Comparison of ENCODE assay signal across 23 mouse cellular contexts in genomic region chr19:6892512-6892911, GRCm38 (mm10). TPM values are rescaled to one million over a fixed set of nuclear protein-coding genes. Genes with fewer than 3 reads are reported as not detected.
DNase-seq lines count a peak whose midpoint lies in the region.
"Had no signal": no experiment of that assay in that cellular context is flagged by ENCODE, and none has a peak within 500 bp of the region (broad histone marks: within the 10 kb centered on the region; RNA-seq: fewer than 3 reads in every experiment).

No protein-coding gene starts in this region.

- peak; percentile 51 for DNase-seq in heart, embryonic 10.5 days (ENCODE audit: low spot score)
- no peak for DNase-seq in heart, postnatal 36 days
- peak; percentile 75 for DNase-seq in urinary bladder, postnatal 14 days (ENCODE audit: low spot score)
- DNase-seq in urinary bladder, postnatal 4 days (ENCODE audit: low spot score in 2 of 2) = no peak
- DNase-seq in kidney, postnatal 14 days = peak; percentile 29
- no peak for DNase-seq in retina, embryonic 14.5 days (ENCODE audit: low spot score)
- no peak for DNase-seq in testis, postnatal 14 days (ENCODE audit: low spot score)
- DNase-seq: adrenal gland, postnatal 36 days; cerebellum, adult 9-10 months; forebrain, postnatal 0 days; gastrocnemius, postnatal 36 days; heart, adult 2 months; heart, postnatal 4 days; lung, postnatal 4 days; midbrain, embryonic 14.5 days; right cerebral cortex, postnatal 25 days; thymus, adult 2 months had no signal

- H3K27ac ChIP-seq in heart, embryonic 10.5 days = no peak overlapping the region
- H3K27ac ChIP-seq: heart, adult 2 months; heart, embryonic 15.5 days; hindbrain, embryonic 15.5 days had no signal

- H3K9me3 ChIP-seq in heart, embryonic 10.5 days = 0 out of 2 replicates have a peak, but pooled peaks cover 8% of the 10 kb centered on the region
- H3K9me3 ChIP-seq: heart, embryonic 15.5 days; hindbrain, embryonic 15.5 days had no signal

- H3K36me3 ChIP-seq in heart, embryonic 10.5 days = no peaks in the 10 kb centered on the region
- H3K36me3 ChIP-seq: heart, embryonic 15.5 days; hindbrain, embryonic 15.5 days had no signal

- no peaks in the 10 kb centered on the region for H3K4me1 ChIP-seq in heart, embryonic 10.5 days
- H3K4me1 ChIP-seq: heart, embryonic 15.5 days; hindbrain, embryonic 15.5 days had no signal

- H3K27me3 ChIP-seq in heart, embryonic 10.5 days (ENCODE audit: insufficient read depth, poor library complexity, severe bottlenecking) = no peaks in the 10 kb centered on the region
- H3K27me3 ChIP-seq: heart, embryonic 15.5 days; hindbrain, embryonic 15.5 days had no signal

- intact Hi-C loops in heart, postnatal 36 days (cut with DNase I) = no loop called here

- no peak overlapping the region for H3K4me3 ChIP-seq in heart, embryonic 10.5 days
- H3K4me3 ChIP-seq: heart, adult 2 months; heart, embryonic 15.5 days; hindbrain, embryonic 15.5 days had no signal

- WGBS in heart, embryonic 10.5 days = 54% methylated on average over 4 of the region's 4 CpGs

RNA-seq across cellular contexts. Expression of gene Trmt112, which starts 17.0 kb away (rescaled TPM):
- 89.9 and 116 TPM in 2 replicates for polyA plus RNA-seq in heart, embryonic 10.5 days (2016; fragmentation: Nextera tagmentation; extraction: Ambion mirVana)
- 10 to 100 TPM; 27.8 to 30.3 TPM for total RNA-seq in heart, postnatal 36 days (2021)

RNA-seq across cellular contexts. Expression of gene Prdx5, which starts 17.4 kb away (rescaled TPM):
- polyA plus RNA-seq in heart, embryonic 10.5 days (2016; fragmentation: Nextera tagmentation; extraction: Ambion mirVana) = 166 and 169 TPM in 2 replicates
- total RNA-seq in heart, postnatal 36 days (2021) = 100 to 1,000 TPM; 693 to 776 TPM

RNA-seq across cellular contexts. Expression of gene Esrra, which starts 29.1 kb away (rescaled TPM):
- 23.1 and 29.4 TPM in 2 replicates for polyA plus RNA-seq in heart, embryonic 10.5 days (2016; fragmentation: Nextera tagmentation; extraction: Ambion mirVana)
- 100 to 1,000 TPM; 146 to 154 TPM for total RNA-seq in heart, postnatal 36 days (2021)

RNA-seq across cellular contexts. Expression of gene Catsperz, which starts 32.7 kb away (rescaled TPM):
- 2.3 and 2.4 TPM in 2 replicates for polyA plus RNA-seq in heart, embryonic 10.5 days (2016; fragmentation: Nextera tagmentation; extraction: Ambion mirVana)
- not detected for total RNA-seq in heart, postnatal 36 days (2021)
- total RNA-seq: adrenal gland, postnatal 36 days; gastrocnemius, postnatal 36 days; heart, adult 2 months; heart, postnatal 4 days; liver, adult 2 months; megakaryocyte-erythroid progenitor cell, adult 5-6 weeks had no signal
- polyA plus RNA-seq: CD4-positive, CD25-positive, alpha-beta regulatory T cell, adult 4 months; forebrain, embryonic 11.5 days; liver, adult 2 months had no signal

RNA-seq across cellular contexts. Expression of gene Ccdc88b, which starts 34.5 kb away (rescaled TPM):
- 0.38 and 0.63 TPM in 2 replicates for polyA plus RNA-seq in heart, embryonic 10.5 days (2016; fragmentation: Nextera tagmentation; extraction: Ambion mirVana)
- total RNA-seq in heart, postnatal 36 days (2021) = under 1 TPM; 0.69 to 0.92 TPM

Comparison
In these comparisons a context has a peak if more than half of its experiments do, and no peak if none do; other contexts are left out.
1. DNase-seq: peak in heart, embryonic 10.5 days (single experiment), urinary bladder, postnatal 14 days (single experiment) and kidney, postnatal 14 days (single experiment); none in heart, postnatal 36 days (0 of 2), urinary bladder, postnatal 4 days (0 of 2), retina, embryonic 14.5 days (single experiment) and testis, postnatal 14 days (single experiment).